Mouse (Mus musculus): ENCODE data around the gene Steap2.

Gene Steap2

GRCm38 (mm10) chr5:5663655-5664370, 30.6 kb downstream of the Steap2 start, which contains the start of gene Cfap69:
TSS of gene Cfap69 (minus strand) at chr5:5664239.
- DNase-seq = peak; percentile 12

- no peak for DNase-seq
Observed at GRCm38 (mm10) chr5:5663057-5663456, 31.3 kb downstream of the Steap2 start.

DNA sequence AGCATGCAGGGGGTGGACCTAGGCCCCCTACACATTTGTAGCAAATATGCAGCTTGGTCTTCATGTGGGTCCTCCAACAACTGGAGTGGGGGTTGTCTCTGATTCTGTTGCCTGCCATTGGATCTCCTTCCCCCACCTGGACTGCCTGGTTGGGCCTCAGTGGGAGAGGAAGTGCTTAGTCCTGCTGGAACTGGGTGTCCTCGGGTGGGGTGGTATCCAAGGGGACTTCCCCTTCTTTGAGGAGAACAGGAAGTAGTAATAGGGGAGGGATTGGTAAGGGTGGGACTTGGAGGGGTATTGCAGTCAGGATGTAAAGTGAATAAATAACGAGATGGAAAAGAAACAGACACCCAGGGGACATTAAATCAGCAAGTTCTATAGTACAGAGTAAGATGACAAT, 35.7 kb downstream of the Steap2 start:
- no peak for DNase-seq

- no peak for DNase-seq
Observed at GRCm38 (mm10) chr5:5657932-5658331, 36.4 kb downstream of the Steap2 start.

- DNase-seq = no peak
Observed at GRCm38 (mm10) chr5:5648817-5649569, 45.4 kb downstream of the Steap2 start.

DNA sequence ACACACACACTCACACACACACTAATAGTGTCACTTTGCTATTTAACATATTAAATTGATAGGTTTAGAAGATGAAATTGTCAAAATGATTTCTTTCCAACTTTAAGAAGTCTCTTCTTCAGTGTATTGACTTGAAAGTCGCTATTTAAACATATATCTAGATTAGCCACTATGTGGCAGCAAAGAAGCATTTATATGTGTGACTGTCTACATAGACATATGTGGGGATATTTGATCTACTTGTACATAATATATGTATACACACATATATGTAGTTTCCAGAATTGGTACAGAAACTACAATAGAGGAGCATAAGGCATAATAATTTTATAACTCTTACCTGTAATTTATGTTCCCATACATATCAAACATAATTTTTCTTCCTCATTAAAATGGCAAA, 48.2 kb downstream of the Steap2 start:
- no peak for DNase-seq

DNA sequence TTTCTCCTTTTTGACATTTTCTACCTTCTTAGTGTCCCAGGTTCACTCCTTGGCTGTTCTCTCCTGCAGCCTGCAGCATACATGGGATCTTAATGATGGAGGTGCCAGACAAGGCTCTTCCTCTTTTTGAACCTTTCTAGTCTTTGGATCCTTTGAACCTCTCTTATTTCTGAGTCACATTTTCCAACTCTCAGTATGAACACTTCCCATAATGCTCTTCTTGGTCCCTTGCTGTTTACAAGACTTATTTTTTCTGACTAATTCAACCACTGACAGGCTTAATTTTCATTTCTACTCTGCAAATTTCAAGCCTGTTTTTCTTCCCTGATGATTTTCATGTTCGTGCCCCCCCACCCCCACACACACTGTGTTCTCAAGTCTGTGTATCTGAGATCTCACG, 55.9 kb downstream of the Steap2 start:
- DNase-seq = no peak

DNA sequence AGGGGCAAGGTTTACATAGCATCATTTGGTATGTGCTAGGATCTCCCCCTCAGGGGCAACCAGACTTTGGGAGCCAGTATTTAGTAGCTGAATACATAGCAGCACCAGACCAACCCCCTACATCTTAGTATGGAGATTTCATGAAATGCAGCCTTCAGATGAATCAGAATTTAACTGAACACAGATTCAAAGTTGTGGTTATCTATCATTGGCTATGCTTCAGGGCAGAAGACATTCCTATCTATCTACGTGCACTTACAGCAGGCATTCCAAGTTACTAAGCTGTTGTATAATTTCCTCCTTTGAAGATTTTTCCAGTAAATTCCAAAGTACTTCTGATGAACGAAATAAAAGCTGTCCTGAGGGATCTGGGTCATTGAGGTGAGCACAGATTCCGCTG, 68.9 kb downstream of the Steap2 start:
- DNase-seq = no peak

- DNase-seq = no peak
Observed at GRCm38 (mm10) chr5:5618329-5618728, 76.0 kb downstream of the Steap2 start.

Data from thymus, postnatal 25 days (tissue).